Mouse (Mus musculus) c-Kit-positive CD71-positive TER-119-positive erythroid progenitor cells, embryonic 14.5 days (primary cell): ENCODE results near the gene Zdhhc8.

ENCODE experiments used
- DNase-seq: peaks from one replicate; pipeline ENCODE4 v3.0.0-alpha.2; 2013; ENCODE audit warnings: low spot score

Zdhhc8 gene

GRCm38 (mm10) chr16:18231047-18231446, 3.9 kb downstream of the Zdhhc8 start:
- DNase-seq = no peak

- DNase-seq = no peak
Measured at GRCm38 (mm10) chr16:18230617-18231016, 4.3 kb downstream of the Zdhhc8 start.

GRCm38 (mm10) chr16:18229622-18230021, 5.3 kb downstream of the Zdhhc8 start:
- no peak for DNase-seq

- DNase-seq = no peak
Measured at GRCm38 (mm10) chr16:18228856-18229255, 6.1 kb downstream of the Zdhhc8 start.

- no peak for DNase-seq
Measured at GRCm38 (mm10) chr16:18227897-18228422, 7.0 kb downstream of the Zdhhc8 start.

- no peak for DNase-seq
Measured at GRCm38 (mm10) chr16:18227187-18227586, 7.7 kb downstream of the Zdhhc8 start.

- no peak for DNase-seq
Measured at GRCm38 (mm10) chr16:18222188-18222587, 12.7 kb downstream of the Zdhhc8 start.

- no peak for DNase-seq
Measured at GRCm38 (mm10) chr16:18221543-18221898, 13.4 kb downstream of the Zdhhc8 start.

- DNase-seq = no peak
Measured at GRCm38 (mm10) chr16:18220856-18221542, 13.9 kb downstream of the Zdhhc8 start.

- DNase-seq = no peak
Measured at GRCm38 (mm10) chr16:18220001-18220400, 14.9 kb downstream of the Zdhhc8 start.

- no peak for DNase-seq
Measured at GRCm38 (mm10) chr16:18218580-18218996, 16.3 kb downstream of the Zdhhc8 start.

GRCm38 (mm10) chr16:18217579-18217978, 17.4 kb downstream of the Zdhhc8 start, which contains the start of gene Ccdc188:
Gene Ccdc188, plus strand, starts transcription at chr16:18217879.
- DNase-seq = no peak

GRCm38 (mm10) chr16:18214858-18215257, 20.1 kb downstream of the Zdhhc8 start:
- DNase-seq = no peak

GRCm38 (mm10) chr16:18213689-18214088, 21.2 kb downstream of the Zdhhc8 start:
- no peak for DNase-seq

GRCm38 (mm10) chr16:18211417-18212171, 23.3 kb downstream of the Zdhhc8 start:
- DNase-seq = peak; percentile 58

- DNase-seq = peak; percentile 42
Measured at GRCm38 (mm10) chr16:18210701-18211416, 24.1 kb downstream of the Zdhhc8 start.

GRCm38 (mm10) chr16:18203430-18204091, 31.4 kb downstream of the Zdhhc8 start:
- DNase-seq = no peak

- DNase-seq = no peak
Measured at GRCm38 (mm10) chr16:18202061-18202460, 32.9 kb downstream of the Zdhhc8 start.

GRCm38 (mm10) chr16:18201620-18202019, 33.3 kb downstream of the Zdhhc8 start:
- no peak for DNase-seq

- DNase-seq = no peak
Measured at GRCm38 (mm10) chr16:18200062-18200461, 34.9 kb downstream of the Zdhhc8 start.

GRCm38 (mm10) chr16:18198365-18199098, 36.4 kb downstream of the Zdhhc8 start:
- no peak for DNase-seq
